Mouse (Mus musculus) neural tube, embryonic 11.5 days (tissue): ENCODE results near the gene Lpcat1. TPM values are rescaled to one million over a fixed set of nuclear protein-coding genes. Genes with fewer than 3 reads are reported as not detected.

Experiments used
- ATAC-seq: fragments of 200-750 bp; cut with Nextera tagmentation; 2 replicates; pipeline ENCODE4 v1.8.0; 2017; ENCODE audit warnings: moderate number of reproducible peaks, mild to moderate bottlenecking, moderate TSS enrichment, moderate library complexity; ENCODE audit not compliant: insufficient read depth, low FRiP score, low TSS enrichment
- DNase-seq: peaks from one replicate; pipeline ENCODE4 v3.0.0-alpha.2; 2015; ENCODE audit warnings: low spot score
- H3K27ac ChIP-seq: fragments of 300-500 bp; sonication (generic); 2 replicates; pipeline ENCODE4 v1.5.1; 2014; ENCODE audit warnings: low read depth, mild to moderate bottlenecking, low read length
- H3K27me3 ChIP-seq: fragments of 300-500 bp; sonication (generic); 2 replicates; pipeline ENCODE4 v1.6.1; 2014; ENCODE audit warnings: mild to moderate bottlenecking, low read length, mixed read lengths; ENCODE audit not compliant: control insufficient read depth, insufficient read depth
- H3K36me3 ChIP-seq: fragments of 300-500 bp; sonication (generic); 2 replicates; pipeline ENCODE4 v1.6.1; 2014; ENCODE audit warnings: mild to moderate bottlenecking, low read length, moderate library complexity, mixed read lengths; ENCODE audit not compliant: control insufficient read depth, insufficient read depth
- H3K4me1 ChIP-seq: fragments of 300-500 bp; sonication (generic); 2 replicates; pipeline ENCODE4 v1.6.1; 2014; ENCODE audit warnings: low read length, mixed read lengths; ENCODE audit not compliant: control insufficient read depth, insufficient read depth
- H3K4me2 ChIP-seq: fragments of 300-500 bp; sonication (generic); 2 replicates; pipeline ENCODE4 v1.6.1; 2014; ENCODE audit warnings: low read depth, mild to moderate bottlenecking, moderate library complexity
- H3K4me3 ChIP-seq: fragments of 300-500 bp; sonication (generic); 2 replicates; pipeline ENCODE4 v1.5.1; 2014; ENCODE audit warnings: low read depth, low read length
- H3K9ac ChIP-seq: fragments of 300-500 bp; sonication (generic); 2 replicates; pipeline ENCODE4 v1.6.1; 2014; ENCODE audit warnings: mild to moderate bottlenecking, low read length
- H3K9me3 ChIP-seq: fragments of 300-500 bp; sonication (generic); 2 replicates; pipeline ENCODE4 v1.6.1; 2016; ENCODE audit warnings: low read length; ENCODE audit not compliant: control insufficient read depth
- WGBS: fragments of 180-500 bp; shearing (Covaris S2); extraction: QIAGEN DNeasy Blood & Tissue Kit; methylation state at CpG from one replicate; pipeline ENCODE4 v1.1.7; 2014; 5-methylcytosine and 5-hydroxymethylcytosine counted together
- polyA plus RNA-seq: library from polyadenylated mRNA; unstranded; fragments of >200 nt; fragmentation: Nextera tagmentation; extraction: Ambion mirVana; gene quantifications from 2 replicates; pipeline ENCODE4 v1.2.1, GENCODE M21; 2014

The Lpcat1 gene
- polyA plus RNA-seq, 1 experiment from 2014 or later: 49.8 TPM

DNA sequence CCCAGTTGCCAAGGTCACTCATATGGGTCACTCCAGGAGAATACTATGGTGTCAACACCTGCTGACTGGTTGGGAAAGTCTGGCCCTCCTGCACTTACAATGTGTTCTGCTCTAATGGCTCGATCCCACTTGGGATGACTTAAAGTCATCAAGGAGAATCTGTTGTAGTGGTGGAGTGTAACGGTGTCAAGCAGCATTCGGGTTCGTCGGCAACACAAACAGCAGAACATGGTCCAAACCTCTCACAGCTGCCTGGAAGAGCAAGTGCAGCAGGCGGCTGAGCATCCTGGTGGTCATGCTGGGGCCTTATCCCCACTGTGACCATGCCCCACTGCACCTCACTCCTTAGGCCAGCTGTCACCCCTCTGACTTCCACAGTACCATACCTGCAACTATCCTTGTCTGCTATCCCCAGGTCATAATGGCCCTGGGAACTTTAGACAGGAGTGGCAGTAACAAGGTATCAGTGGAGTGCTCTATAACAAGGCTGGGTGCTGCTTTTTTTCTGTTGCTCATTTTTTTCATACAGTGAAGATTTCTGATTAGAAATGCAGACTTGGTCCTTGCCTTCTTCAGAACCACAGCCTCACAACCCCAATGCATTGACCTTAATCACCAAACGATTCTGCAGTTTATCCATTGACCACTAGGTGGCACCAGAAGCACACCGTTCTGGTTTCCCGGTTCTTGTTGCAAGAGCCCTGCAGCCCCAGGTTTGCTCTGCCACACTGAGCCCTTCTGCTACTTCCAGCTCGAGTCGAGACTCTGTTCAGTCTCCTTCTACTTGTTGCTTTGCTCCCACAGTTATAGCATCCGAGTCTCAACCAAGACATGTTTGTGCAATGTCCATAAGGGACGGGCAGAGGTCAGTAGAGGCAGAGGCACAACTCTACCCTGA lies 46.0 kb downstream of the Lpcat1 start:
- no peak overlapping the region for H3K4me3 ChIP-seq
- DNase-seq (peak; percentile 77), ATAC-seq (no peak)
- no peak overlapping the region for H3K9ac ChIP-seq
- no peaks in the 10 kb centered on the region for H3K9me3 ChIP-seq
- H3K36me3 ChIP-seq: peaks cover 4% of the 10 kb centered on the region; the same call in 1 of the 2 replicates
- no peaks in the 10 kb centered on the region for H3K27me3 ChIP-seq
- no peaks in the 10 kb centered on the region for H3K4me1 ChIP-seq
- WGBS: 62% methylated on average over 13 of the region's 13 CpGs
- no peak overlapping the region for H3K27ac ChIP-seq
- no peak overlapping the region for H3K4me2 ChIP-seq

DNA sequence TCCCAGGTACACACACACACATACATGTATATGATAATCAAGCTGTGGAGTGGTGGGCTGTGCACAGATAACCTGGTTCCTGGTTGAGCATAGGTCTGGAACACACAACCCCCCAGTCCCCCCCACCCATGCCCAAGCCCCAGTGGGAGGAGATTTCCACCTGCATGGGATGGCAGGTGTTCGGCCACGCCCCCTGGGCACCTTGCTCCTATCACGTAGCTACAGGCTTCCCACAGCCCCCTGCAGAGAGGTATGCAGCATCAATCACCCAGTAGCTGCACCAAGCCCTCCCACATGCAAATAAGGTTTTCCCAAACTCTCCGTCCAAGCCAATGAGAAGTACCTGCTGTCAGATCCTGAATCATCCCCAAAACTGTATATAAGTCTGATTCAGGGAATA lies 49.9 kb downstream of the Lpcat1 start:
- H3K9ac ChIP-seq: no peak overlapping the region
- no peak overlapping the region for H3K27ac ChIP-seq
- peaks cover 4% of the 10 kb centered on the region; the same call in 1 of the 2 replicates for H3K36me3 ChIP-seq
- no peaks in the 10 kb centered on the region for H3K9me3 ChIP-seq
- no peak overlapping the region for H3K4me2 ChIP-seq
- 61% methylated on average over 4 of the region's 4 CpGs for WGBS
- no peak overlapping the region for H3K4me3 ChIP-seq
- H3K4me1 ChIP-seq: no peaks in the 10 kb centered on the region
- DNase-seq (no peak), ATAC-seq (no peak)
- no peaks in the 10 kb centered on the region for H3K27me3 ChIP-seq

DNA sequence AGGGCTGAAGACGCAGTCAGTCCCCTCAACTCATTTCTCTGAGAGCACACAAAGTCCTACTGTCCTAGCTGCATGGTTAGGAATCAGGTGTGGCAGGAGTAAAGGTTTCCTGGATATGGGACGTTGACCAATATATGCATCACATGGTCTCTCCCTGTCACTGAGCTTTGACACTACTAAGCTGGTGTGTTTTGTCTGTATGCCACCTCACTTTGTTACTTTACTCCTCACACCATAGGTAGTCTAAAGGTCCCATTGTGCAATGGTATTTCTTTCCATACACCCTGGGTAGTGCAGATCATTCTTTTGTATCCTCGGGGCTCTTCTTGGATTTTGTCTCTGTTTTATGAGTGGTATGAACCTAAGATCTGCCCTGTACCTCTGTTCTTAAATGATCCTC lies 66.7 kb downstream of the Lpcat1 start:
- Histone ChIP-seq H3K4me1 (peaks cover 5% of the 10 kb centered on the region; the same call in 1 of the 2 replicates), H3K9ac (no peak overlapping the region), H3K4me3 (no peak overlapping the region), H3K27ac (no peak overlapping the region), H3K27me3 (peaks cover 29% of the 10 kb centered on the region), H3K4me2 (no peak overlapping the region), H3K36me3 (no peaks in the 10 kb centered on the region), H3K9me3 (no peaks in the 10 kb centered on the region)
- ATAC-seq (no peak), DNase-seq (no peak)
- 89% methylated on average over 3 of the region's 3 CpGs for WGBS

DNA sequence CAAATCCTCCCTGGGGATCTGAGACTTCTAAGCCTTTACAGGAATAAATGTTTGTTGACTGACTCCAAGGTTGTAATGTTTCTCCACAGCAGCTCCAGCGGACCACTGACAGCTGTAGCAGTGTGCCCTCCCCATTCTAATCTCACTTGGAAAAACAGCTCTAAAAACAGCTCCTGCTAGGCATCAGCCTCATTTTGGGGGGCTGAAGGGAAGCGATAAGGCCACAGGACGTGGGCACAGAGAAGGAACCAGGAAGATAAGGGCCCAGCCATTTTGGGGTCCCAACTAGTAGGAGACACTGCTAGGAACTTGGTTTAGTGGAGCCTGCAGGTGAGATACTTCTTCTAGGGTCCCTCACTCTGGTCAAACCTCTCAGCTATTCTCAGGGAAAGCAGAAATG lies 68.3 kb downstream of the Lpcat1 start:
- peaks cover 29% of the 10 kb centered on the region for H3K27me3 ChIP-seq
- DNase-seq (no peak), ATAC-seq (no peak)
- no peak overlapping the region for H3K4me3 ChIP-seq
- H3K36me3 ChIP-seq: no peaks in the 10 kb centered on the region
- WGBS: 59% methylated on average over 3 of the region's 3 CpGs
- no peak overlapping the region for H3K4me2 ChIP-seq
- H3K27ac ChIP-seq: no peak overlapping the region
- H3K4me1 ChIP-seq: peaks cover 5% of the 10 kb centered on the region; the same call in 1 of the 2 replicates
- no peaks in the 10 kb centered on the region for H3K9me3 ChIP-seq
- H3K9ac ChIP-seq: no peak overlapping the region

DNA sequence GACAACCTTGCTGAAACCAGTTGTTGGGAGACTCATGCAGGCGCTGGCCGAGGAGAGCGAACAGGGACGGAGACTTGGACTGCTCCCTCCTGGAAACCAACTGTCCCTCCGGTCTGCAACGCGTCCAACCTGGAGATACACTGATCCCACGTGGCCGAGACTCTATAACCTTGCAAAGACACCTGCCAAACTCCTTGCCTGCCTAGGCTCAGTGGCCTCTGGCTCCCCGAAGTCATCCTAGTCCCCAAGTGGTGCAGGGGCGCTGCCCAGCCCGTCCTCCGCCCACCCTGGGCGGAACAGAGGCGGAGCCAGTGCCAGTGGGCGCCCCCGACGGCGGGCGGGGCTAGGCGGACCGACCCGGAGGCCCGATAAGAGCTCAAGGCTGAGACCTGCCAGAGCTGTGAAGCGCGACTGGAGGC lies 69.4 kb downstream of the Lpcat1 start, which contains the start of gene Slc6a3:
Gene Slc6a3 (plus strand): TSS at position 345 of the 419 bp plus-strand sequence.
- Histone ChIP-seq H3K4me3 (peak within 1 kb of the TSS; percentile 34), H3K27ac (no peak within 1 kb of the TSS), H3K4me1 (peaks cover 5% of the 10 kb centered on the region; the same call in 1 of the 2 replicates), H3K36me3 (no peaks in the 10 kb centered on the region), H3K9me3 (no peaks in the 10 kb centered on the region), H3K27me3 (peaks cover 29% of the 10 kb centered on the region), H3K4me2 (peak within 1 kb of the TSS; percentile 61), H3K9ac (peak within 1 kb of the TSS; percentile 29; the same call in 1 of the 2 replicates)
- DNase-seq: peak; percentile 44
- no peak for ATAC-seq
- 0% methylated on average over 25 of the region's 26 CpGs for WGBS

DNA sequence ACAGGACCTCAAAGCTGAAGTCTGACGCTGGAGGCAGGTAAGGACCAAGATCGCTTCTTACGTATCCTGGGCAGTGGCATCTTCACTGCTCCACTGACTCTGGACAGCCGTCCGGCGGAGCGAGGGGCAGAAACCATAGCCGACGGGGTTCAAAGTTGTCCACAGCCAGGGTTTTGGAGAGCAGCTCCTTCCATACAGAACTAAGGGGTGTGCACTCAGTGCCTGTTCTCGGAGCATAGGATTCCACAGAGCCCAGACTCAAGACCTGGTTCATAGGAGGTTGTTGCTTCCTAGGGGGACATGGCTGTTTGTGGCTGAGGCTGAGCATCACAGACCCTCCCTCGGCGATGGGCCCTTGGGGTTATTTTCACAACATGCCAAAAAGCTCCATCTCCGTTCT lies 69.8 kb downstream of the Lpcat1 start:
- peaks cover 29% of the 10 kb centered on the region for H3K27me3 ChIP-seq
- peak overlapping the region; percentile 34 for H3K4me3 ChIP-seq
- H3K36me3 ChIP-seq: no peaks in the 10 kb centered on the region
- peaks cover 5% of the 10 kb centered on the region; the same call in 1 of the 2 replicates for H3K4me1 ChIP-seq
- ATAC-seq: no peak
- no peak overlapping the region for H3K27ac ChIP-seq
- H3K4me2 ChIP-seq: peak overlapping the region; percentile 61
- WGBS: 19% methylated on average over 13 of the region's 13 CpGs
- no peak for DNase-seq
- no peaks in the 10 kb centered on the region for H3K9me3 ChIP-seq
- H3K9ac ChIP-seq: no peak overlapping the region; the same call in 1 of the 2 replicates

DNA sequence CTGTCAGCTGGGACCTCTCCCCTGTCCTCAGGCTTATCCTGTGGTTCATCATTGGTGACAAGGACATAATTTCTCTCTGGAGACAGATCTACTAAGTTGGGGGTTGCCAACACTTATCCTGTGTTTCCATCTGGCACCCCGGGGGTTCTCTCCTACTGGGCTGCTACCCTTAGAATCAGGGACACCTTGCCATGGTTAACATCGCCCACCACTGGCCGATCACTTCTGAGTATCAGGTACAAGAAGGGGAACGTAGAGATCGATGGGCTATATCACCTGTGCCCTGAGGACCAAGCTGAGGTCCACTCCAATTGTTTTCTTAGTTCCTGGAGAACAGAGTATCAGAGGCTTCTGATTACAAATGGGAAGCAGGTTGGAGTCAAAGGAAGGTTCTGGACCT lies 97.2 kb downstream of the Lpcat1 start:
- ATAC-seq (no peak), DNase-seq (no peak)
- Histone ChIP-seq H3K9ac (no peak overlapping the region), H3K4me3 (no peak overlapping the region), H3K4me1 (no peaks in the 10 kb centered on the region), H3K36me3 (no peaks in the 10 kb centered on the region), H3K9me3 (no peaks in the 10 kb centered on the region), H3K27me3 (no peaks in the 10 kb centered on the region), H3K4me2 (no peak overlapping the region), H3K27ac (no peak overlapping the region)
- WGBS: 86% methylated on average over 5 of the region's 5 CpGs
